ENCODE assay signal across 11 mouse cellular contexts in genomic region chr9:73245524-73245923, GRCm38 (mm10).
A peak's percentile ranks its signal among the peaks of the same experiment; 100 is the strongest.
DNase-seq lines count a peak whose midpoint lies in the region; ATAC-seq and TF ChIP-seq lines count a peak whose summit lies in the region.
"Had no signal": no experiment of that assay in that cellular context is flagged by ENCODE, and none has a peak within 500 bp of the region (broad histone marks: within the 10 kb centered on the region; RNA-seq: fewer than 3 reads in every experiment).

No protein-coding gene starts in this region.

- H3K36me3 ChIP-seq in kidney, embryonic 14.5 days (ENCODE audit: control insufficient read depth, insufficient read depth, low read length): no peaks in the 10 kb centered on the region
- H3K36me3 ChIP-seq in stomach, postnatal 0 days (ENCODE audit: control insufficient read depth, insufficient read depth, low read length): no peaks in the 10 kb centered on the region
- H3K36me3 ChIP-seq: midbrain, embryonic 12.5 days had no signal

- TF ChIP-seq CTCF in stomach, postnatal 0 days (IDR thresholded peaks at IDR 0.05; ENCODE audit: low read depth): peak; percentile 36

- H3K4me1 ChIP-seq in kidney, embryonic 14.5 days (ENCODE audit: control insufficient read depth, insufficient read depth, low read length): no peaks in the 10 kb centered on the region
- no peaks in the 10 kb centered on the region for H3K4me1 ChIP-seq in stomach, postnatal 0 days (replicated peaks; ENCODE audit: control insufficient read depth, insufficient read depth)
- H3K4me1 ChIP-seq: midbrain, embryonic 12.5 days had no signal

- peak; percentile 73 for ATAC-seq in frontal cortex, adult (ENCODE audit: low TSS enrichment)
- ATAC-seq in kidney, embryonic 14.5 days (ENCODE audit: low FRiP score, low TSS enrichment): no peak
- no peak for ATAC-seq in stomach, postnatal 0 days (ENCODE audit: low FRiP score, low TSS enrichment)

- TF ChIP-seq EP300 in stomach, postnatal 0 days (optimal IDR thresholded peaks at IDR 0.05): no peak

- H3K27me3 ChIP-seq in kidney, embryonic 14.5 days (ENCODE audit: control insufficient read depth, insufficient read depth, low read length): no peaks in the 10 kb centered on the region
- no peaks in the 10 kb centered on the region for H3K27me3 ChIP-seq in stomach, postnatal 0 days (ENCODE audit: control insufficient read depth, insufficient read depth, low read length)
- H3K27me3 ChIP-seq: midbrain, embryonic 12.5 days had no signal

- DNase-seq in frontal cortex, postnatal 25 days (ENCODE audit: low spot score in 2 of 2): no peak
- peak; percentile 25 for DNase-seq in kidney, postnatal 10 days
- peak; percentile 48 for DNase-seq in retina, postnatal 1 day
- no peak for DNase-seq in retina, embryonic 14.5 days (ENCODE audit: low spot score)
- DNase-seq in stomach, postnatal 0 days (ENCODE audit: low spot score): no peak
- DNase-seq in adrenal gland, postnatal 25 days: no peak
- DNase-seq: kidney, adult 2 months had no signal

- 75% methylated on average over 7 of the region's 7 CpGs for WGBS in kidney, embryonic 14.5 days
- 55% methylated on average over 7 of the region's 7 CpGs for WGBS in stomach, postnatal 0 days

- H3K4me2 ChIP-seq in kidney, embryonic 14.5 days (replicated peaks; ENCODE audit: low read depth, low read length): no peak overlapping the region
- H3K4me2 ChIP-seq in stomach, postnatal 0 days (replicated peaks; ENCODE audit: low read depth): no peak overlapping the region
- H3K4me2 ChIP-seq: liver, embryonic 11.5 days; midbrain, embryonic 12.5 days had no signal

- H3K27ac ChIP-seq in kidney, embryonic 14.5 days (ENCODE audit: low read depth, low read length): no peak overlapping the region
- no peak overlapping the region for H3K27ac ChIP-seq in stomach, postnatal 0 days (replicated peaks)
- H3K27ac ChIP-seq: midbrain, embryonic 12.5 days had no signal

- no peaks in the 10 kb centered on the region for H3K9me3 ChIP-seq in kidney, embryonic 14.5 days (ENCODE audit: control insufficient read depth, low read length)
- no peaks in the 10 kb centered on the region for H3K9me3 ChIP-seq in stomach, postnatal 0 days (ENCODE audit: control insufficient read depth, low read length)
- H3K9me3 ChIP-seq: midbrain, embryonic 12.5 days had no signal

- no peak overlapping the region for H3K4me3 ChIP-seq in kidney, embryonic 14.5 days (ENCODE audit: low read length)
- H3K4me3 ChIP-seq in stomach, postnatal 0 days (ENCODE audit: low read depth, low read length): no peak overlapping the region
- H3K4me3 ChIP-seq: midbrain, embryonic 12.5 days had no signal

- H3K9ac ChIP-seq in kidney, embryonic 14.5 days (ENCODE audit: low read depth, low read length): no peak overlapping the region
- no peak overlapping the region for H3K9ac ChIP-seq in stomach, postnatal 0 days (ENCODE audit: low read length)
- H3K9ac ChIP-seq: midbrain, embryonic 12.5 days had no signal

Comparison
In these comparisons a context has a peak if more than half of its experiments do, and no peak if none do; other contexts are left out.
1. DNase-seq: peak in kidney, postnatal 10 days (single experiment) and retina, postnatal 1 day (single experiment); none in frontal cortex, postnatal 25 days (0 of 2), retina, embryonic 14.5 days (single experiment), stomach, postnatal 0 days (single experiment) and adrenal gland, postnatal 25 days (single experiment).